Mouse (Mus musculus): ENCODE measurements at regions not wholly inside any gene's neighbourhood (a gene's known extent, or its start where the extent isn't known, plus 50 kb on each side); places are given as distances from the start of the nearest gene placed in this dataset.

GRCm38 (mm10) chr14:62033661-62034060, 258.7 kb upstream of the Rnaseh2b start:
- no peak for TF ChIP-seq GATA1 (IDR thresholded peaks at IDR 0.05; ENCODE audit: borderline replicate concordance, low read length)
- no peak for TF ChIP-seq FLI1 (IDR thresholded peaks at IDR 0.05; ENCODE audit: low read length)

Measured in megakaryocyte, embryonic 14.5 days (primary cell).